Comparison of ENCODE assay signal across 9 mouse cellular contexts in the genomic region with DNA sequence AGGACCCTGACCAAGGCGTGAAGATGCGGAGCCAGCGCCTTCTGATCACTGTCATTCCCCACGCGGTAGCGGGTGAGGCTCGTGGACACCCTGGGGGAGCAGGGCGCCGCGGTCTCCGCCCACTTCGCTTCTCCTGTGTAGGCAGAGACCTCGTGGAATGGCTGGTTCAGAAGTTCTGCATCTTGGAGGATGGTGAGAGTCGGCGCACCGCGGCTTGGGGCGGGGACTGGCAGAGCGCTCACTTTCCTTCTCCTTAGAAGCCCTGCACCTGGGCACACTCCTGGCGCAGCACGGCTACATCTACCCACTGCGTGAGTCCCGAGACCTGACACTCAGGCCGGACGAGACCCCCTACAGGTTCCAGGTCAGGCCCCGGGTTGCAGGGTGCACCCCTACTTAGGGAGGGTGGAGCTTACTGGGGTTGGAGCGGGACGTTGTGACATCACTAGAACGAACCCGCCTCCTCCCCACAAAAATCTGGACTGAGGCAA. TPM values are rescaled to one million over a fixed set of nuclear protein-coding genes. Genes with fewer than 3 reads are reported as not detected.
DNase-seq lines count a peak whose midpoint lies in the region; ATAC-seq and TF ChIP-seq lines count a peak whose summit lies in the region.
"Had no signal": no experiment of that assay in that cellular context is flagged by ENCODE, and none has a peak within 500 bp of the region (broad histone marks: within the 10 kb centered on the region; RNA-seq: fewer than 3 reads in every experiment).

No protein-coding gene starts in this region.

- DNase-seq in cerebellum, adult 18-20 months, result peak; percentile 33 to 49
- DNase-seq in adrenal gland, postnatal 25 days, result peak; percentile 62
- DNase-seq in left cerebral cortex, postnatal 36 days (ENCODE audit: low spot score in 2 of 2), result peak; percentile 75 to 82
- peak; percentile 89 for DNase-seq in midbrain, embryonic 11.5 days (ENCODE audit: low spot score, missing footprints)
- peak; percentile 19 for DNase-seq in thymus, adult 2 months

- 2% methylated on average over 30 of the region's 30 CpGs for WGBS in forebrain, embryonic 16.5 days
- under 1% methylated on average over 29 of the region's 30 CpGs for WGBS in intestine, postnatal 0 days
- 3% methylated on average over 30 of the region's 30 CpGs for WGBS in midbrain, embryonic 11.5 days
- 3% methylated on average over 30 of the region's 30 CpGs for WGBS in thymus, adult 2 months

- H3K4me2 ChIP-seq in forebrain, embryonic 16.5 days (ENCODE audit: low read length), result peak overlapping the region; percentile 81
- peak overlapping the region; percentile 91 for H3K4me2 ChIP-seq in intestine, postnatal 0 days (replicated peaks; ENCODE audit: low read depth)
- H3K4me2 ChIP-seq in midbrain, embryonic 11.5 days, result peak overlapping the region; percentile 54

- H3K27me3 ChIP-seq in forebrain, embryonic 16.5 days (replicated peaks; ENCODE audit: control insufficient read depth, insufficient read depth, low read length), result peaks cover 30% of the 10 kb centered on the region
- peaks cover 29% of the 10 kb centered on the region for H3K27me3 ChIP-seq in intestine, postnatal 0 days (replicated peaks; ENCODE audit: control insufficient read depth, insufficient read depth, low read length)
- peaks cover 61% of the 10 kb centered on the region for H3K27me3 ChIP-seq in midbrain, embryonic 11.5 days (ENCODE audit: control insufficient read depth, insufficient read depth, low read length)
- H3K27me3 ChIP-seq in thymus, adult 2 months (ENCODE audit: control insufficient read depth, insufficient read depth, low read length), result peaks cover 3% of the 10 kb centered on the region; the same call in 1 of the 2 replicates
- H3K27me3 ChIP-seq: Patski had no signal

- ATAC-seq in cerebellum, adult (ENCODE audit: insufficient number of reproducible peaks, low FRiP score, low TSS enrichment), result no peak
- ATAC-seq in forebrain, embryonic 16.5 days, result peak; percentile 52
- no peak for ATAC-seq in intestine, postnatal 0 days
- no peak for ATAC-seq in midbrain, embryonic 11.5 days (ENCODE audit: low FRiP score)
- ATAC-seq: Patski had no signal

- no peaks in the 10 kb centered on the region for H3K36me3 ChIP-seq in forebrain, embryonic 16.5 days (ENCODE audit: control insufficient read depth, insufficient read depth)
- H3K36me3 ChIP-seq in intestine, postnatal 0 days (ENCODE audit: control insufficient read depth, insufficient read depth), result no peaks in the 10 kb centered on the region
- no peaks in the 10 kb centered on the region for H3K36me3 ChIP-seq in midbrain, embryonic 11.5 days (ENCODE audit: control insufficient read depth, insufficient read depth, low read length)
- H3K36me3 ChIP-seq in thymus, adult 2 months (ENCODE audit: control insufficient read depth, insufficient read depth, low read length), result no peaks in the 10 kb centered on the region

- TF ChIP-seq POLR2A in thymus, adult 2 months (IDR thresholded peaks at IDR 0.05; ENCODE audit: control insufficient read depth, extremely low read depth, insufficient read depth, low read length, poor library complexity), result no peak

- peak overlapping the region; percentile 48 for H3K4me3 ChIP-seq in forebrain, embryonic 16.5 days (replicated peaks; ENCODE audit: low read length)
- H3K4me3 ChIP-seq in intestine, postnatal 0 days (ENCODE audit: low read depth, low read length), result peak overlapping the region; percentile 48
- H3K4me3 ChIP-seq in midbrain, embryonic 11.5 days (ENCODE audit: low read depth, low read length), result peak overlapping the region; percentile 27
- peak overlapping the region; percentile 45 for H3K4me3 ChIP-seq in thymus, adult 2 months (ENCODE audit: control insufficient read depth, insufficient read depth, low read length)

- no peak for TF ChIP-seq CTCF in intestine, postnatal 0 days (IDR thresholded peaks at IDR 0.05; ENCODE audit: low read depth)
- no peak for TF ChIP-seq CTCF in thymus, adult 2 months (IDR thresholded peaks at IDR 0.05; ENCODE audit: borderline replicate concordance, control insufficient read depth, extremely low read depth, insufficient read depth, low read length, poor library complexity)

- H3K27ac ChIP-seq in forebrain, embryonic 16.5 days (ENCODE audit: low read length), result no peak overlapping the region
- H3K27ac ChIP-seq in intestine, postnatal 0 days (ENCODE audit: low read depth, low read length), result no peak overlapping the region
- no peak overlapping the region for H3K27ac ChIP-seq in midbrain, embryonic 11.5 days (ENCODE audit: low read depth, low read length)
- H3K27ac ChIP-seq in thymus, adult 2 months (ENCODE audit: control insufficient read depth, insufficient read depth, low read length), result no peak overlapping the region

- intact Hi-C loops in left cerebral cortex, postnatal 36 days (cut with DNase I), result no loop called here

- peak overlapping the region; percentile 12; the same call in 1 of the 2 replicates for H3K9ac ChIP-seq in forebrain, embryonic 16.5 days (replicated peaks; ENCODE audit: low read depth, low read length)
- peak overlapping the region; percentile 22; the same call in 1 of the 2 replicates for H3K9ac ChIP-seq in intestine, postnatal 0 days (ENCODE audit: low read depth, low read length)
- 0 out of 2 replicates have a peak overlapping the region, but pooled peaks have one; percentile 0 for H3K9ac ChIP-seq in midbrain, embryonic 11.5 days (ENCODE audit: low read length)

- H3K9me3 ChIP-seq in forebrain, embryonic 16.5 days (ENCODE audit: control insufficient read depth, low read length), result no peaks in the 10 kb centered on the region
- no peaks in the 10 kb centered on the region for H3K9me3 ChIP-seq in intestine, postnatal 0 days (ENCODE audit: control insufficient read depth)
- H3K9me3 ChIP-seq in midbrain, embryonic 11.5 days (ENCODE audit: control insufficient read depth, low read length), result no peaks in the 10 kb centered on the region

- H3K4me1 ChIP-seq in forebrain, embryonic 16.5 days (replicated peaks; ENCODE audit: control insufficient read depth, insufficient read depth, low read length), result peaks cover 17% of the 10 kb centered on the region
- H3K4me1 ChIP-seq in intestine, postnatal 0 days (replicated peaks; ENCODE audit: control insufficient read depth, insufficient read depth, low read length), result no peaks in the 10 kb centered on the region; the same call in 1 of the 2 replicates
- H3K4me1 ChIP-seq in midbrain, embryonic 11.5 days (ENCODE audit: control insufficient read depth, insufficient read depth, low read length), result peaks cover 19% of the 10 kb centered on the region
- H3K4me1 ChIP-seq in thymus, adult 2 months (replicated peaks; ENCODE audit: control insufficient read depth, insufficient read depth, low read length), result peaks cover 18% of the 10 kb centered on the region

RNA-seq across cellular contexts. Expression of gene Rgs11, which starts 0.6 kb away (rescaled TPM):
- 39.5 and 57.6 TPM in 2 replicates for total RNA-seq in adrenal gland, postnatal 25 days (2021)
- 5.9 and 9.5 TPM in 2 replicates for polyA plus RNA-seq in forebrain, embryonic 16.5 days (2015; fragmentation: Nextera tagmentation; extraction: Ambion mirVana)
- 1.1 and 1.2 TPM in 2 replicates for polyA plus RNA-seq in intestine, postnatal 0 days (2015; fragmentation: Nextera tagmentation; extraction: Ambion mirVana)
- 10 to 100 TPM; 35.7 to 54.1 TPM for total RNA-seq in left cerebral cortex, postnatal 36 days (2021)
- 0.18 and 0.40 TPM in 2 replicates for polyA plus RNA-seq in midbrain, embryonic 11.5 days (2014; fragmentation: Nextera tagmentation; extraction: Ambion mirVana)
- 9.2 and 10.6 TPM in 2 replicates for polyA plus RNA-seq in thymus, adult 2 months (2012; rRNA removed)

RNA-seq across cellular contexts. Expression of gene Arhgdig, which starts 4.2 kb away (rescaled TPM):
- 7.5 and 7.7 TPM in 2 replicates for total RNA-seq in adrenal gland, postnatal 25 days (2021)
- 40.9 and 69.2 TPM in 2 replicates for polyA plus RNA-seq in forebrain, embryonic 16.5 days (2015; fragmentation: Nextera tagmentation; extraction: Ambion mirVana)
- polyA plus RNA-seq in intestine, postnatal 0 days (2015; fragmentation: Nextera tagmentation; extraction: Ambion mirVana), result 10.5 and 11.7 TPM in 2 replicates
- total RNA-seq in left cerebral cortex, postnatal 36 days (2021), result 100 to 1,000 TPM in 1 of 2 experiments, 10 to 100 TPM in 1; 94.2 to 130 TPM
- 5.8 and 6.4 TPM in 2 replicates for polyA plus RNA-seq in midbrain, embryonic 11.5 days (2014; fragmentation: Nextera tagmentation; extraction: Ambion mirVana)
- polyA plus RNA-seq in thymus, adult 2 months (2012; rRNA removed), result 0.77 and 1.0 TPM in 2 replicates

RNA-seq across cellular contexts. Expression of gene Pdia2, which starts 4.5 kb away (rescaled TPM):
- 1.6 and 2.3 TPM in 2 replicates for total RNA-seq in adrenal gland, postnatal 25 days (2021)
- not detected in 2 replicates for polyA plus RNA-seq in forebrain, embryonic 16.5 days (2015; fragmentation: Nextera tagmentation; extraction: Ambion mirVana)
- polyA plus RNA-seq in intestine, postnatal 0 days (2015; fragmentation: Nextera tagmentation; extraction: Ambion mirVana), result 9.9 and 16.3 TPM in 2 replicates
- total RNA-seq in left cerebral cortex, postnatal 36 days (2021), result under 1 TPM; 0.30 to 0.45 TPM
- polyA plus RNA-seq in midbrain, embryonic 11.5 days (2014; fragmentation: Nextera tagmentation; extraction: Ambion mirVana), result 0.18 and 0.30 TPM in 2 replicates
- polyA plus RNA-seq in thymus, adult 2 months (2012; rRNA removed), result not detected in 2 replicates

RNA-seq across cellular contexts. Expression of gene Fam234a, which starts 40.7 kb away (rescaled TPM):
- 97.5 and 119 TPM in 2 replicates for total RNA-seq in adrenal gland, postnatal 25 days (2021)
- 23.9 and 25.5 TPM in 2 replicates for polyA plus RNA-seq in forebrain, embryonic 16.5 days (2015; fragmentation: Nextera tagmentation; extraction: Ambion mirVana)
- polyA plus RNA-seq in intestine, postnatal 0 days (2015; fragmentation: Nextera tagmentation; extraction: Ambion mirVana), result 113 and 116 TPM in 2 replicates
- total RNA-seq in left cerebral cortex, postnatal 36 days (2021), result 10 to 100 TPM; 17.9 to 18.3 TPM
- polyA plus RNA-seq in midbrain, embryonic 11.5 days (2014; fragmentation: Nextera tagmentation; extraction: Ambion mirVana), result 16.9 and 19.6 TPM in 2 replicates
- 18.9 and 24.3 TPM in 2 replicates for polyA plus RNA-seq in thymus, adult 2 months (2012; rRNA removed)

RNA-seq across cellular contexts. Expression of gene Luc7l, which starts 49.3 kb away (rescaled TPM):
- total RNA-seq in adrenal gland, postnatal 25 days (2021), result 73.2 and 77.1 TPM in 2 replicates
- polyA plus RNA-seq in forebrain, embryonic 16.5 days (2015; fragmentation: Nextera tagmentation; extraction: Ambion mirVana), result 123 and 124 TPM in 2 replicates
- 28.1 and 32.7 TPM in 2 replicates for polyA plus RNA-seq in intestine, postnatal 0 days (2015; fragmentation: Nextera tagmentation; extraction: Ambion mirVana)
- 10 to 100 TPM; 64.0 to 86.2 TPM for total RNA-seq in left cerebral cortex, postnatal 36 days (2021)
- polyA plus RNA-seq in midbrain, embryonic 11.5 days (2014; fragmentation: Nextera tagmentation; extraction: Ambion mirVana), result 127 and 137 TPM in 2 replicates
- 36.7 and 38.8 TPM in 2 replicates for polyA plus RNA-seq in thymus, adult 2 months (2012; rRNA removed)

Comparison
In these comparisons a context has a peak if more than half of its experiments do, and no peak if none do; other contexts are left out.
1. DNase-seq: peak in every context shown above with its lines; median percentile 89 in midbrain, embryonic 11.5 days; 78 in left cerebral cortex, postnatal 36 days; 62 in adrenal gland, postnatal 25 days; 41 in cerebellum, adult 18-20 months; 19 in thymus, adult 2 months.